Mouse (Mus musculus) C3H10T1/2 (cell line): ENCODE measurements around the gene Kdelc1. TPM values are rescaled to one million over a fixed set of nuclear protein-coding genes. Genes with fewer than 3 reads are reported as not detected.

Experiments
- polyA plus RNA-seq, 2 experiments: library from polyadenylated mRNA; unstranded; fragments of >200 nt; fragmentation: generic; extraction: Trizol; gene quantifications; one replicate each; pipeline ENCODE4 v1.2.1; 2012; ENCODE audit warnings: missing spikeins in 2 of 2

Gene Kdelc1
- 10 to 100 TPM in 1 of 2 experiments, 1 to 10 TPM in 1; 1.7 to 13.0 TPM for polyA plus RNA-seq

GRCm38 (mm10) chr1:44118239-44119054 is at the start of gene Kdelc1, which contains the start of gene Bivm:
Kdelc1 (minus strand) TSS chr1:44118808.
Bivm (plus strand) TSS chr1:44118957.

GRCm38 (mm10) chr1:44147563-44148381 is 29.2 kb upstream of the Kdelc1 start, which contains the start of gene Ercc5:
Ercc5 (plus strand) TSS chr1:44147744.

GRCm38 (mm10) chr1:44102259-44102717 is 16.3 kb downstream of the Kdelc1 start, which contains the start of gene Tex30:
Tex30 (minus strand) TSS chr1:44102441.

GRCm38 (mm10) chr1:44061836-44062235 is 56.8 kb downstream of the Kdelc1 start, which contains the start of gene Gm8251:
Gm8251 (minus strand) TSS chr1:44061936.

Other genes with a start within 250 kb of the Kdelc1 start
- gene Tpp2, start 185.2 kb downstream of the Kdelc1 start, polyA plus RNA-seq, result 1 to 10 TPM; 2.3 to 6.0 TPM
- under 1 TPM in 1 of 2 experiments, not detected in 1; 0.13 TPM for gene Mettl21c, start 98.8 kb downstream of the Kdelc1 start, polyA plus RNA-seq
- gene Gm8251, start 56.9 kb downstream of the Kdelc1 start, polyA plus RNA-seq, result not detected
- 1 to 10 TPM; 1.3 to 3.4 TPM for gene Tex30, start 16.4 kb downstream of the Kdelc1 start, polyA plus RNA-seq
- gene Bivm, start 149 bp upstream of the Kdelc1 start, polyA plus RNA-seq, result 1 to 10 TPM in 1 of 2 experiments, under 1 TPM in 1; 0.66 to 7.2 TPM
- 1 to 10 TPM in 1 of 2 experiments, under 1 TPM in 1; 0.41 to 9.3 TPM for gene Ercc5, start 28.9 kb upstream of the Kdelc1 start, polyA plus RNA-seq
- gene Mettl21e, start 100.2 kb upstream of the Kdelc1 start, polyA plus RNA-seq, result not detected